Mouse (Mus musculus): ENCODE results near the gene Nanos2. TPM values are rescaled to one million over a fixed set of nuclear protein-coding genes. Genes with fewer than 3 reads are reported as not detected.

Nanos2 gene
- 2.3 TPM in 2 replicates for polyA plus RNA-seq (2012; rRNA removed)

GRCm38 (mm10) chr7:18987100-18987499 lies at the start of gene Nanos2:
Gene Nanos2, plus strand, starts transcription at chr7:18987400.

GRCm38 (mm10) chr7:18990601-18991295 lies 3.5 kb downstream of the Nanos2 start, which contains the start of gene Mypop:
Gene Mypop, plus strand, starts transcription at chr7:18991245.

GRCm38 (mm10) chr7:19003902-19004630 lies 16.9 kb downstream of the Nanos2 start, which contains the start of gene Irf2bp1:
Gene Irf2bp1, plus strand, starts transcription at chr7:19004044.

DNA sequence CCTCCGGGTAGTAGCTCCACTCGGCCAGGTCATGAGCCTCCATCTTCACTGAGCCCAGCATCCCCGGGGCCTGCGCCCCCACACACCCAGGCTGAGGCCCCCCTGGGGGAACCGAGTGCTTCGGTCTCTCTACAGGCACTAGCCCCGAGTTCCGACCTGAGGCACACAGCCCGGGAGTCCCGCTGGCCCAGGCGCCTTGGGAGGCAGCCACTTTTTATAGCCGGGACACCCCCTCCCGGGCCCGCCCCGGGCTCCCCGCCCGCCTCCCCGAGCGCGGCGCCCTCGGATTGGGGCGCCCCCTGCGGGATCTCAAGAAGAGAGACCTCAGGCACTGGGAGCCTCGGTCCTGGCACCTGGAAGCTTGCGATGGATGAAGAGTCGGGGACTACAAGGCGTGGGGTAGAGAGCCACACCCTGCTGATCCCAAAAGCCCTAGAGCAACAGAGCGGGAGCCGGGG lies 36.2 kb downstream of the Nanos2 start, which contains the start of gene Foxa3:
Foxa3 (minus strand) TSS at position 182 of the 458 bp plus-strand sequence.

DNA sequence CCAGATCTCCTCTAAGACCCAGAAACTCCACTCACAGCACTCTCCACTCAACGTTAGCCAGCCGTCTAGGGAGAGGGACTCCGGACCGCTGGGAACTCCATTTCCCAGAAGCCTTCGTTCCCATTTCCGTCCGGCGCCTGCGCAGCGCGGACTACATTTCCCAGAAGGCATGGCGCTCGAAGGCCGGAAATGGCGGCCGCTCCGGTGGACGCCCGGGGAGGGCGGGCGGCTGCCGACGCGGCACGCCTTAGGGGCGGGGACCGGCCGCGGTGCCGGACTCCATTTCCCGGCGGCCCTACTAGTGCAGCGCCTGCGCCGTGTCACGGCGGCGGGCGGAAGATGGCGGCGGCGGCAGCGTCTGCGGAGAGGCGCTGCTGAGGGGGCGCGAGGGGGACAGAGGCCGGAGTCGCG lies 36.9 kb downstream of the Nanos2 start, which contains the start of gene Sympk:
Sympk (plus strand) TSS at position 282 of the 411 bp plus-strand sequence.

Other genes with a start within 250 kb of the Nanos2 start
- 0.05 TPM in 1 of 2 replicates, not detected in the other for gene Psg19, start 188.9 kb upstream of the Nanos2 start, polyA plus RNA-seq (2012; rRNA removed)
- 0.19 and 0.23 TPM in 2 replicates for gene Psg17, start 165.8 kb upstream of the Nanos2 start, polyA plus RNA-seq (2012; rRNA removed)
- gene Mill2, start 147.4 kb upstream of the Nanos2 start, polyA plus RNA-seq (2012; rRNA removed), result 1.3 and 1.4 TPM in 2 replicates
- gene Pglyrp1, start 116.1 kb upstream of the Nanos2 start, polyA plus RNA-seq (2012; rRNA removed), result 26.6 and 31.5 TPM in 2 replicates
- 27.0 and 28.3 TPM in 2 replicates for gene Ccdc61, start 77.0 kb upstream of the Nanos2 start, polyA plus RNA-seq (2012; rRNA removed)
- 20.2 and 29.7 TPM in 2 replicates for gene Nova2, start 61.5 kb upstream of the Nanos2 start, polyA plus RNA-seq (2012; rRNA removed)
- gene Mypop, start 3.8 kb downstream of the Nanos2 start, polyA plus RNA-seq (2012; rRNA removed), result 14.5 and 16.5 TPM in 2 replicates
- 38.3 and 39.8 TPM in 2 replicates for gene Irf2bp1, start 16.6 kb downstream of the Nanos2 start, polyA plus RNA-seq (2012; rRNA removed)
- gene Foxa3, start 36.1 kb downstream of the Nanos2 start, polyA plus RNA-seq (2012; rRNA removed), result not detected in 2 replicates
- 66.8 and 73.9 TPM in 2 replicates for gene Sympk, start 37.0 kb downstream of the Nanos2 start, polyA plus RNA-seq (2012; rRNA removed)
- 0.23 and 0.32 TPM in 2 replicates for gene Rsph6a, start 67.3 kb downstream of the Nanos2 start, polyA plus RNA-seq (2012; rRNA removed)
- 168 and 184 TPM in 2 replicates for gene Dmwd, start 88.8 kb downstream of the Nanos2 start, polyA plus RNA-seq (2012; rRNA removed)
- 48.3 and 55.8 TPM in 2 replicates for gene Dmpk, start 96.4 kb downstream of the Nanos2 start, polyA plus RNA-seq (2012; rRNA removed)
- gene Six5, start 107.2 kb downstream of the Nanos2 start, polyA plus RNA-seq (2012; rRNA removed), result 6.8 and 9.3 TPM in 2 replicates
- 14.5 and 14.6 TPM in 2 replicates for gene Gm4969, start 131.0 kb downstream of the Nanos2 start, polyA plus RNA-seq (2012; rRNA removed)
- 11.2 and 12.5 TPM in 2 replicates for gene Fbxo46, start 132.5 kb downstream of the Nanos2 start, polyA plus RNA-seq (2012; rRNA removed)
- gene Qpctl, start 161.9 kb downstream of the Nanos2 start, polyA plus RNA-seq (2012; rRNA removed), result 16.8 and 18.3 TPM in 2 replicates
- gene Snrpd2, start 162.3 kb downstream of the Nanos2 start, polyA plus RNA-seq (2012; rRNA removed), result 151 and 178 TPM in 2 replicates
- gene Gipr, start 178.7 kb downstream of the Nanos2 start, polyA plus RNA-seq (2012; rRNA removed), result 41.3 and 55.6 TPM in 2 replicates
- gene Eml2, start 189.0 kb downstream of the Nanos2 start, polyA plus RNA-seq (2012; rRNA removed), result 65.5 and 68.9 TPM in 2 replicates
- 6.0 and 6.8 TPM in 2 replicates for gene Gpr4, start 225.1 kb downstream of the Nanos2 start, polyA plus RNA-seq (2012; rRNA removed)
- gene Opa3, start 240.9 kb downstream of the Nanos2 start, polyA plus RNA-seq (2012; rRNA removed), result 25.6 and 26.6 TPM in 2 replicates